Mouse (Mus musculus) hindbrain, embryonic 12.5 days (tissue): ENCODE measurements around the gene Scd1. TPM values are rescaled to one million over a fixed set of nuclear protein-coding genes. Genes with fewer than 3 reads are reported as not detected.
A peak's percentile ranks its signal among the peaks of the same experiment; 100 is the strongest.
"Not testable (repeated sequence)": the region's sequence is repeated elsewhere in the genome, so short reads cannot be mapped to it uniquely, and the experiment has no call there.

ENCODE experiments used
- ATAC-seq: fragments of 200-750 bp; cut with Nextera tagmentation; 2 replicates; pipeline ENCODE4 v1.8.0; 2017; ENCODE audit warnings: moderate TSS enrichment; ENCODE audit not compliant: low FRiP score
- H3K27ac ChIP-seq: fragments of 300-500 bp; sonication (generic); 2 replicates; pipeline ENCODE4 v1.5.1; 2016; ENCODE audit warnings: mild to moderate bottlenecking
- H3K27me3 ChIP-seq: fragments of 300-500 bp; sonication (generic); 2 replicates; pipeline ENCODE4 v1.6.1; 2016; ENCODE audit warnings: mild to moderate bottlenecking
- H3K36me3 ChIP-seq: fragments of 300-500 bp; sonication (generic); 2 replicates; pipeline ENCODE4 v1.6.1; 2016; ENCODE audit warnings: mild to moderate bottlenecking
- H3K4me1 ChIP-seq: fragments of 300-500 bp; sonication (generic); 2 replicates; pipeline ENCODE4 v1.6.1; 2016
- H3K4me2 ChIP-seq: fragments of 300-500 bp; sonication (generic); replicated peaks from 2 replicates; pipeline ENCODE4 v1.6.1; 2016; ENCODE audit warnings: mild to moderate bottlenecking
- H3K4me3 ChIP-seq: fragments of 300-500 bp; sonication (generic); 2 replicates; pipeline ENCODE4 v1.5.1; 2016; ENCODE audit warnings: mild to moderate bottlenecking
- H3K9ac ChIP-seq: fragments of 300-500 bp; sonication (generic); 2 replicates; pipeline ENCODE4 v1.6.1; 2016; ENCODE audit warnings: mild to moderate bottlenecking, moderate library complexity
- H3K9me3 ChIP-seq: fragments of 300-500 bp; sonication (generic); replicated peaks from 2 replicates; pipeline ENCODE4 v1.6.1; 2016; ENCODE audit warnings: mild to moderate bottlenecking
- WGBS: fragments of 180-500 bp; shearing (Covaris S2); methylation state at CpG from one replicate; pipeline ENCODE4 v1.1.7; 2016; 5-methylcytosine and 5-hydroxymethylcytosine counted together
- polyA plus RNA-seq: library from polyadenylated mRNA; unstranded; fragments of >200 nt; fragmentation: Nextera tagmentation; extraction: Ambion mirVana; gene quantifications from 2 replicates; pipeline ENCODE4 v1.2.1, GENCODE M21; 2016

Gene Scd1
- polyA plus RNA-seq, 1 experiment from 2014 or later = 7.8 TPM

GRCm38 (mm10) chr19:44379090-44379489, 28.6 kb downstream of the Scd1 start:
- H3K4me3 ChIP-seq = no peak overlapping the region
- H3K4me2 ChIP-seq = no peak overlapping the region
- H3K4me1 ChIP-seq = peaks cover 6% of the 10 kb centered on the region
- no peaks in the 10 kb centered on the region for H3K36me3 ChIP-seq
- no peak overlapping the region for H3K27ac ChIP-seq
- no peak overlapping the region for H3K9ac ChIP-seq
- no peak for ATAC-seq
- no peaks in the 10 kb centered on the region for H3K27me3 ChIP-seq
- H3K9me3 ChIP-seq = no peaks in the 10 kb centered on the region

GRCm38 (mm10) chr19:44377629-44378375, 29.9 kb downstream of the Scd1 start:
- Histone ChIP-seq H3K27me3 (no peaks in the 10 kb centered on the region), H3K4me3 (no peak overlapping the region), H3K4me2 (no peak overlapping the region), H3K36me3 (no peaks in the 10 kb centered on the region), H3K4me1 (peaks cover 6% of the 10 kb centered on the region), H3K9ac (no peak overlapping the region), H3K27ac (no peak overlapping the region), H3K9me3 (no peaks in the 10 kb centered on the region)
- ATAC-seq = no peak
- 39% methylated on average over 5 of the region's 5 CpGs for WGBS

- H3K4me2 ChIP-seq = no peak overlapping the region
- H3K4me3 ChIP-seq = no peak overlapping the region
- 17% methylated on average over 3 of the region's 3 CpGs for WGBS
- no peak overlapping the region for H3K9ac ChIP-seq
- H3K27ac ChIP-seq = no peak overlapping the region
- H3K9me3 ChIP-seq = no peaks in the 10 kb centered on the region
- no peak for ATAC-seq
- H3K36me3 ChIP-seq = no peaks in the 10 kb centered on the region
- H3K4me1 ChIP-seq = peaks cover 6% of the 10 kb centered on the region
- H3K27me3 ChIP-seq = no peaks in the 10 kb centered on the region
Measured at GRCm38 (mm10) chr19:44376511-44376951, 31.1 kb downstream of the Scd1 start.

GRCm38 (mm10) chr19:44372969-44373368, 34.7 kb downstream of the Scd1 start:
- H3K9ac ChIP-seq = no peak overlapping the region
- WGBS = 21% methylated on average over 6 of the region's 6 CpGs
- H3K4me2 ChIP-seq = no peak overlapping the region
- no peak overlapping the region for H3K27ac ChIP-seq
- no peaks in the 10 kb centered on the region for H3K9me3 ChIP-seq
- ATAC-seq = peak; percentile 76; the same call in 1 of the 2 replicates
- H3K27me3 ChIP-seq = no peaks in the 10 kb centered on the region
- no peak overlapping the region for H3K4me3 ChIP-seq
- H3K4me1 ChIP-seq = peaks cover 4% of the 10 kb centered on the region
- no peaks in the 10 kb centered on the region for H3K36me3 ChIP-seq

GRCm38 (mm10) chr19:44370231-44370630, 37.4 kb downstream of the Scd1 start:
- ATAC-seq = no peak
- WGBS = 76% methylated on average over 5 of the region's 5 CpGs
- no peak overlapping the region for H3K4me2 ChIP-seq
- no peaks in the 10 kb centered on the region for H3K9me3 ChIP-seq
- no peak overlapping the region for H3K9ac ChIP-seq
- H3K27ac ChIP-seq = no peak overlapping the region
- H3K36me3 ChIP-seq = no peaks in the 10 kb centered on the region
- no peaks in the 10 kb centered on the region for H3K4me1 ChIP-seq
- H3K4me3 ChIP-seq = no peak overlapping the region
- no peaks in the 10 kb centered on the region for H3K27me3 ChIP-seq

GRCm38 (mm10) chr19:44369371-44369770, 38.3 kb downstream of the Scd1 start:
- Histone ChIP-seq H3K27ac (no peak overlapping the region), H3K4me1 (no peaks in the 10 kb centered on the region), H3K9me3 (no peaks in the 10 kb centered on the region), H3K9ac (no peak overlapping the region), H3K4me3 (no peak overlapping the region), H3K4me2 (no peak overlapping the region), H3K36me3 (no peaks in the 10 kb centered on the region), H3K27me3 (no peaks in the 10 kb centered on the region)
- ATAC-seq = no peak
- 70% methylated on average over 8 of the region's 8 CpGs for WGBS

GRCm38 (mm10) chr19:44367076-44367475, 40.6 kb downstream of the Scd1 start:
- H3K4me1 ChIP-seq, H3K36me3 ChIP-seq, H3K27me3 ChIP-seq, H3K9me3 ChIP-seq, H3K4me2 ChIP-seq, ATAC-seq, H3K9ac ChIP-seq, H3K27ac ChIP-seq, H3K4me3 ChIP-seq: not testable (repeated sequence)
- WGBS = 63% methylated on average over 10 of the region's 10 CpGs

- no peaks in the 10 kb centered on the region for H3K9me3 ChIP-seq
- whole genome bisulfite sequencing = 94% methylated on average over 4 of the region's 4 CpGs
- no peak for ATAC-seq
- no peaks in the 10 kb centered on the region for H3K27me3 ChIP-seq
- H3K4me2 ChIP-seq = no peak overlapping the region
- no peak overlapping the region for H3K4me3 ChIP-seq
- H3K36me3 ChIP-seq = no peaks in the 10 kb centered on the region
- H3K27ac ChIP-seq = no peak overlapping the region
- H3K4me1 ChIP-seq = no peaks in the 10 kb centered on the region
- no peak overlapping the region for H3K9ac ChIP-seq
Measured at GRCm38 (mm10) chr19:44365733-44366132, 41.9 kb downstream of the Scd1 start.

GRCm38 (mm10) chr19:44364029-44364428, 43.6 kb downstream of the Scd1 start:
- no peaks in the 10 kb centered on the region for H3K27me3 ChIP-seq
- no peaks in the 10 kb centered on the region for H3K36me3 ChIP-seq
- ATAC-seq = no peak
- no peak overlapping the region for H3K9ac ChIP-seq
- 0 out of 2 replicates have a peak, but pooled peaks cover under 1% of the 10 kb centered on the region for H3K4me1 ChIP-seq
- no peak overlapping the region for H3K27ac ChIP-seq
- H3K4me2 ChIP-seq = no peak overlapping the region
- H3K4me3 ChIP-seq = no peak overlapping the region
- no peaks in the 10 kb centered on the region for H3K9me3 ChIP-seq
- WGBS = 85% methylated on average over 8 of the region's 8 CpGs

GRCm38 (mm10) chr19:44363529-44363928, 44.1 kb downstream of the Scd1 start:
- H3K4me1 ChIP-seq = 0 out of 2 replicates have a peak, but pooled peaks cover 4% of the 10 kb centered on the region
- WGBS = 20% methylated on average over 13 of the region's 13 CpGs
- H3K27me3 ChIP-seq = no peaks in the 10 kb centered on the region
- no peak overlapping the region for H3K4me3 ChIP-seq
- H3K9me3 ChIP-seq = no peaks in the 10 kb centered on the region
- H3K36me3 ChIP-seq = no peaks in the 10 kb centered on the region
- no peak overlapping the region for H3K9ac ChIP-seq
- ATAC-seq = no peak
- H3K27ac ChIP-seq = no peak overlapping the region
- H3K4me2 ChIP-seq = no peak overlapping the region

- Histone ChIP-seq H3K4me1 (0 out of 2 replicates have a peak, but pooled peaks cover 4% of the 10 kb centered on the region), H3K27ac (no peak overlapping the region), H3K4me2 (no peak overlapping the region), H3K4me3 (no peak overlapping the region), H3K36me3 (no peaks in the 10 kb centered on the region), H3K27me3 (no peaks in the 10 kb centered on the region), H3K9me3 (no peaks in the 10 kb centered on the region), H3K9ac (no peak overlapping the region)
- 56% methylated on average over 8 of the region's 8 CpGs for WGBS
- no peak for ATAC-seq
Measured at GRCm38 (mm10) chr19:44358700-44359099, 49.0 kb downstream of the Scd1 start.

- no peaks in the 10 kb centered on the region for H3K27me3 ChIP-seq
- H3K36me3 ChIP-seq = no peaks in the 10 kb centered on the region
- H3K4me2 ChIP-seq = no peak overlapping the region
- no peak overlapping the region for H3K27ac ChIP-seq
- H3K4me1 ChIP-seq = no peaks in the 10 kb centered on the region
- H3K9me3 ChIP-seq = no peaks in the 10 kb centered on the region
- H3K9ac ChIP-seq = no peak overlapping the region
- no peak for ATAC-seq
- H3K4me3 ChIP-seq = no peak overlapping the region
- WGBS = 77% methylated on average over 7 of the region's 7 CpGs
Measured at GRCm38 (mm10) chr19:44351756-44352155, 55.9 kb downstream of the Scd1 start.

GRCm38 (mm10) chr19:44349689-44350088, 58.0 kb downstream of the Scd1 start:
- H3K27ac ChIP-seq = no peak overlapping the region
- H3K9me3 ChIP-seq = no peaks in the 10 kb centered on the region
- no peaks in the 10 kb centered on the region for H3K36me3 ChIP-seq
- 88% methylated on average over 8 of the region's 8 CpGs for WGBS
- H3K4me1 ChIP-seq = no peaks in the 10 kb centered on the region
- no peak for ATAC-seq
- H3K27me3 ChIP-seq = no peaks in the 10 kb centered on the region
- H3K9ac ChIP-seq = no peak overlapping the region
- no peak overlapping the region for H3K4me3 ChIP-seq
- no peak overlapping the region for H3K4me2 ChIP-seq
